ENCODE assay signal across 17 mouse cellular contexts in genomic region chr5:64527962-64528361, GRCm38 (mm10).
"Had no signal": no experiment of that assay in that cellular context is flagged by ENCODE, and none has a peak within 500 bp of the region (broad histone marks: within the 10 kb centered on the region; RNA-seq: fewer than 3 reads in every experiment).

No protein-coding gene starts in this region.

- H3K4me1 ChIP-seq: limb, embryonic 15.5 days; lung, embryonic 15.5 days; midbrain, embryonic 12.5 days; neural tube, embryonic 13.5 days had no signal

- ATAC-seq: liver, postnatal 0 days; midbrain, embryonic 16.5 days had no signal

- H3K36me3 ChIP-seq: limb, embryonic 15.5 days; liver, embryonic 13.5 days; lung, embryonic 15.5 days; midbrain, embryonic 12.5 days; neural tube, embryonic 13.5 days had no signal

- H3K4me3 ChIP-seq: left cerebral cortex, adult 2 months; limb, embryonic 15.5 days; liver, embryonic 13.5 days; lung, embryonic 15.5 days; midbrain, embryonic 12.5 days; neural tube, embryonic 13.5 days had no signal

- H3K27me3 ChIP-seq: limb, embryonic 15.5 days; liver, embryonic 13.5 days; lung, embryonic 15.5 days; midbrain, embryonic 12.5 days; neural tube, embryonic 13.5 days had no signal

- H3K27ac ChIP-seq: left cerebral cortex, adult 2 months; limb, embryonic 15.5 days; liver, embryonic 13.5 days; lung, embryonic 15.5 days; macrophage; midbrain, embryonic 12.5 days; neural tube, embryonic 13.5 days had no signal

- DNase-seq: kidney, adult 8-10 months; kidney, postnatal 25 days; liver, embryonic 13.5 days; liver, postnatal 0 days; lung, postnatal 14 days; retina, postnatal 1 day; right cerebral cortex, postnatal 4 days; spleen, adult 18-20 months; thymus, adult 2 months; thymus, postnatal 25 days had no signal

- H3K9me3 ChIP-seq: limb, embryonic 15.5 days; liver, embryonic 13.5 days; lung, embryonic 15.5 days; midbrain, embryonic 12.5 days; neural tube, embryonic 13.5 days had no signal
